Mouse (Mus musculus) brain, embryonic 14.5 days (tissue): ENCODE data around the gene Klhl18. TPM values are rescaled to one million over a fixed set of nuclear protein-coding genes. Genes with fewer than 3 reads are reported as not detected.
A peak's percentile ranks its signal among the peaks of the same experiment; 100 is the strongest.

Experiments used
- DNase-seq: peaks from one replicate; pipeline ENCODE4 v3.0.0-alpha.2; 2011; ENCODE audit warnings: low read depth
- CTCF ChIP-seq: fragments of 200-500 bp; IDR thresholded peaks from 2 replicates; pipeline ENCODE4 v1.5.1; 2012; ENCODE audit warnings: inconsistent platforms, mild to moderate bottlenecking, moderate library complexity, borderline replicate concordance; ENCODE audit not compliant: insufficient read depth, insufficient read length; ENCODE audit errors: extremely low read depth
- POLR2A ChIP-seq: fragments of 200-500 bp; IDR thresholded peaks from 2 replicates; pipeline ENCODE4 v1.6.1; 2012; ENCODE audit warnings: mild to moderate bottlenecking, inconsistent platforms, borderline replicate concordance; ENCODE audit not compliant: poor library complexity, insufficient read depth, insufficient read length, severe bottlenecking; ENCODE audit errors: extremely low read depth
- polyA plus RNA-seq: library from polyadenylated mRNA; depleted of rRNA; stranded (reverse); fragments of >200 nt; gene quantifications from 2 replicates; pipeline ENCODE4 v1.2.3, GENCODE M21; 2012; rRNA removed

Gene Klhl18
- 35.8 and 39.3 TPM in 2 replicates for polyA plus RNA-seq

DNA sequence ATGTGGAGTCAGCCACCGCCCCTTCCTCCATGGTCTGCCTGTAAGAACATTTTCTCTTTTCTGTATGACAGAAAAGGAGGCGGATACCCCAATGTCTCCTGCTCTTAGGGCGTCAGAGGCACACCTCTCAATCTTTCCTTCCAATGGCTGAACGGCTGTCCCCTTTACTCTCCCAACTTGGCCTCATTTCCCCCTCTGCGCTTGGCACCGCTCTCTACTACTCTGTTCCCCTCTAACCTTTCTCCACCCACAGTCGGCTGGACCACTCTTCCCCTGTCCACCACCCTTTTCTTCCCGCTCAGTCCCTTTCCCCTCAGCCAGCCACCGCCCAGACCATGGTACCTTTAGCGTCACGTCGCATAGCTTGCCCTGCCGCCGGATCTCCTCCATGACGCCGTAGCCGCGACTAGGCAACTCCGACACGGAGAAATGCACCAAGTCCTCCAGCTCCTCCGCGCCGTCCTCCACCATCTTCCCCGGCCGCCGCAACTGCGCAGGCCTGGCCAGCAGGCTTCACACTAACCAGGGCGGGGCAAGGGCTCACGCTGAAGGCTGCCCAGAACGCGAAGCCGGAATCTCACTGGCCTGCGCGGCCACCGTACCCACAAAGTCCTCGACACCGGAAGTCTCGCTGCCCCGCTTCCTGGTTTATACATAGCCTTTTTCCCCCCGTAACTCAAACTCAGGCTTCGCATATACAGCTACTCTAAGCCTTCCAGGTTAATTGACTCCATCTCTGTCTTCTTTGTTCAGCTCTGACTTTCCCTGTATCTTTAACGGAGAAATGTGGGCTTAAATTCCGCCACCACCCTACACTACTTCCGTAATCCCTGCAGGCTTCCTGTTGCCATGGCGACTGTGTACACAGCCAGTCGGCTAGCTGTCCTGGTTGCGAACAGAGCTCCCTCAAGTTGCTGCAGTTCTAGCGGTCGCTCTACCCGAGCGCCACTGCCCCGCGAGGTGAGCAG, at the start of gene Klhl18, which contains the start of gene Kif9:
Gene Klhl18 (minus strand): TSS at position 571 of the 968 bp plus-strand sequence.
Gene Kif9 (plus strand): TSS at position 835 of the 968 bp plus-strand sequence.
- DNase-seq, result peak; percentile 99
- TF ChIP-seq CTCF (no peak), POLR2A (peak; percentile 71; the same call in 1 of the 2 replicates)

DNA sequence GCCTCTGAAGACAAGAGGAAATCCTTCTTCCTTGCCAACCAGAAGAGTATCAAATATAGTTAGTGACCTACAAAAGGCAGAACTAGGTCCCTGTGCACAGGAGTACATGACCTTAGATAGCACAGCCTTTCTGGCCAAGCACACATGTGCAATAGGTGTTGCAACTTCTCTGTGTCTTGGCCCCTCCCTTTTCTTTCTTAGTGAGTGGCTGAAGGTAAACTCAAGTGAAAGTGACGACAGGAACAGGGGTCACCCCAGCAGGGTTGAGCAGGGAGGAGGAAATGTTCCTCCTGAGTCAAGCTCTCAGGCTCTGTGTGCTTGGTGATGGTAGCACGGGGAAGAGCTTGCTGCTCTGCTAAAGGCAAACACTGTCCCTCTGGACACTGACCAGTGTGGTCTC, 49.2 kb upstream of the Klhl18 start:
- TF ChIP-seq CTCF (no peak), POLR2A (no peak)
- no peak for DNase-seq

DNA sequence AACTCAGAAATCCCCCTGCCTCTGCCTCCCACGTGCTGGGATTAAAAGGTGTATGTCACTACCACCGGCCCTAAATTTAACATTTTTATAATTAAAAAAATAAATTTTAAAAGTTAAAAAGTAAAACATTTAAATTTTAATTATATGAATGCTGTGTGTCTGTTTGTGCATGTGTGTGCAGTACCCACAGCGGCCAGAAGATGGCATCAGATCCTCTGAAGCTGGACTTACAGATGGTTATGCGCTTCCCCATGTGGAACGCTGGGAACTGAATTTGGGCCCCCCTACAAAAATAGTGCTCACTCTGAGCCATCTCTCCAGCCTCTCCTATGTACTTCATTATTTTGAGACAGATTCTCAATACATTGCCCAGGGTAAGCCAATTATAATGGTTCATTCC, 14.4 kb upstream of the Klhl18 start:
- no peak for DNase-seq
- TF ChIP-seq CTCF (peak; percentile 39; the same call in 1 of the 2 replicates), POLR2A (no peak)

DNA sequence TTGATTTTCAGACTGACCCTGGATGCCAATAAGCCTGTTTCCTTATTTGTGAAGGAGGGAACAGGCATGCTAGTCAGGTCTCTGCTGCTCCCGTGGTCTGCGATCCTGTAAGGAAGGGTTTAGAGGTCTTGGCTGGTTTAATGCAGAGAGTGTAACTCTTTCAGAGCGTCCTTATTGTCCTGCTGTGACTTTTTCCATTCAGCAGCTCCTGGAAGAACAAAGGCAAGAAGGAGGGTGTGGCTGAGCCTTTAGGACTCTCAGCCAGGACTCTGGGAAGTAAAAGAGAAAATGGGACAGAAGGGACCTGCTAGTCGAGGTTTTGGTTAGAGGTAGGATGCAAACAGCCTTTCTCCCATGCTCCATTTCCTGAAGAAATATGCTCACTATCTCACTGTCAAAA, 12.3 kb upstream of the Klhl18 start:
- no peak for TF ChIP-seq CTCF
- DNase-seq, result no peak

DNA sequence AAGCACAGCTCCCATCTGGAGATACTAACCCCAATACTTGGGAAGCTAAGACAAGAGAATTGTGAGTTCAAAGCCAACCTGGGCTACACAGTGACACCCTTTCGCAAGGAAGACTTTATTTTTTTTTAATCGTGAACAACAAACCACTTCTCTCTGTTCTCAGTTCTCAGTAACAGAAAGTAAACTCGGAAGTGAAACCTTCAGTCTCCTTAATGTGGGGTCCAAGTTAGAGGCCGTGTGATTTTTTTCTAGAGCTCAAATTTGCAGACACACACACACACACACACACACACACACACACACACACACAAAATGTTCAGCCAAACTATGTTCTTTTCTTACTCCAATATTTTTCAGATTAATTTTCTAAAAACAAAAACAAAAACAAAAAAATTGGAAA, 2.1 kb upstream of the Klhl18 start:
- DNase-seq, result no peak
- no peak for TF ChIP-seq POLR2A
- no peak for TF ChIP-seq CTCF

DNA sequence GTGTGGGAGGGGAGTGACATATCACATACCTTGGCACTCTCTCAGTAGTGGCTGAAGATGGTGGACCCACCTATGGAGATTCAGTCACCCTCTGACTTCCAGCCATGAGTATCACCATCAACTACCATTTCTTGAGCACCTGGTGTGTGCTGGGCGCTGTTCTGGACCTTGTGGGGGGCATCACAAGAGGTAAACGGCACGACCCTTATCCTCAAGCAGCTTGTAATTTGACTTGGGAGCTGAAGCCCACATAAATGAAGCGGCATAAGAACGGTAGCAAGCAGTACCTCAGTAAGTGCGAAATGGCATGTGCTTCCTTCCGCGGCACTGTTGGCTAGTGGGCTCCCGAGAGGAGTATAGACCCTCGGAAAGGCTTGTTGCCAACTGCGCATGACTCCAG, 1.5 kb upstream of the Klhl18 start:
- no peak for TF ChIP-seq CTCF
- no peak for TF ChIP-seq POLR2A

DNA sequence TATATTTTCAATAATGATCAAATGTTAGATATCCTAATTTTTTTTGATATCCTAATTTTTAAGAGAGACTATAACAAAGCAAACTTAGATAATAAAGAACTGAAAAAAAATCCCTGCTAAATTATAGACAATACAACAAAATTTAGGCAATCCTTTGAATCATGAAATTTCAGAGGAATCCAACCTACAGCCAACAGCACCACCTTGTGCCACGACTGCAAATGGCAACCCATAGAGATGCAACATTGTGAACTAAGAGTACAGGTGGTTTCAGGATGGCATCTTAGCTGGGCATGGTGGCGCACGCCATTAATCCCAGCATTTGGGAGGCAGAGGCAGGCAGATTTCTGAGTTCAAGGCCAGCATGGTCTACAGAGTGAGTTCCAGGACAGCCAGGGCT, 10.3 kb downstream of the Klhl18 start:
- no peak for DNase-seq
- TF ChIP-seq CTCF (peak; percentile 35; the same call in 1 of the 2 replicates), POLR2A (no peak)

More for the DNA sequence above, 1.5 kb upstream of the Klhl18 start:
- DNase-seq, result no peak

DNA sequence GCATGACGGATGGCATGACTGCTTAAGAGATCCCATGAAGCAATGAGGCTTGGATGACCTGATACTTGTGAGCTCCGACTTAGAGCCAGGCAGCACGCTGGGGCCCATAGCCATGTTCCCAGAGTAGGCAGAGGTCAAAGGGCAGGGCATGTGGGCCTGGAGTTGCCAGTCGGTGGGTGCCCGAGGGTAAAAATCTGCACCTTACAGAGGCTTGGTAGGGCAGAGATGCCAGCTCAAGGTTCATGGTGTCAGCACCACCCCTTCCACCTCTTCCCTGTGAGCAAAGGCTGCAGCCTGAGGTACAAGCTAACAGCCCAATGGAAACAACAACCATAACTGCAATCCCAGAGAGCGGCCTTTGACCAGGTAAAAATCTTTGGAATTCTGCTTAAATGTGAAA, 11.2 kb downstream of the Klhl18 start:
- no peak for TF ChIP-seq POLR2A
- TF ChIP-seq CTCF, result no peak
- no peak for DNase-seq

DNA sequence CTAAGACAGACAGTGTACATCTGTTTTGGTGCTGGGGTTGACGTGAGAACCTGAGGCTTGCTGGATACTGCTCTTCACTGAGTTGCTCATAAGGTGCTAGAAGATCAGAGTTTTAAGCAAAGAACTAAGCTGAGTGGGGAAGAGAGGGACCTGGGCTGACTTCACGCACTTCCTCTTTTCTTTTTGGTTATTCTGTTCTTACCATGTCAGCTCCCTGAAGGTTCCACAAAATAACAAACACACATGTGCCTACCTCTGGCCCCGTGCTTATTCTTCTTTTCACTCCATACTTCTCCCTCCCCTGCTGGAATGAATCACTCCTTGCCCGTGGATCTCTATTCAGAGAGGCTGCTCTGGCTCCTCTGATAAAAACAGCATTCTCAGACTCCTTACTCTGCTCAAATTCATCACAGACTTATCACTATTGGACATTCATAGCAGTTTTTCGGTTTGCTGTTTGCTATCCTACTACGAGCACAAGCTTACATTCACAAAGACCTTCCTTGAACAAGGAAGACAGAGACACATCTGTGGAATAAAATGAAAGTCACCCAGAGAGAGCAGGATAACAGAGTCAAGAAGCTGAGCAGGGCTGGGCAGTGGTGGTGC, 12.4 kb downstream of the Klhl18 start:
- no peak for TF ChIP-seq POLR2A
- no peak for TF ChIP-seq CTCF
- no peak for DNase-seq

DNA sequence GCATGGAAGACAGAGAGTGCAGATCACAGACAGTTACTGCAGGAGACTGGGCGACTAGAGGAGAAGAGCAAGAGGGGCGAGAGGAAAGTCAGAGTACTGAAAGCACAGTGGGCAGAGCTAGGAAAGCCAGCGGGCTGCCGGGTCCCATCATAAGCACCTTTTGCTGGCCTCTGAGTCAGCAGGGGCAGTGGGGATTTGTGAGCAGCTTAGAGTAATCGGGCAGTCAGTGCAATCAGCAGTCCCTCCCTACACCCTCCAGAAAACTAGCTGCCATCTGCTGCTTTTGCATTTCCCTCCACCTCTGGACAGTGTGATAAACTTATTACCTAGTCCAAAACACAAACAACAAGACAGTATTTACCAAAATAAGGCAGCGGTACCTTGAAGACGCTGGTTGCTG, 14.2 kb downstream of the Klhl18 start:
- DNase-seq, result no peak
- no peak for TF ChIP-seq CTCF
- TF ChIP-seq POLR2A, result no peak
